Mouse (Mus musculus) macrophage (primary cell): ENCODE results near the gene Mfsd13b. TPM values are rescaled to one million over a fixed set of nuclear protein-coding genes. Genes with fewer than 3 reads are reported as not detected.
A peak's percentile ranks its signal among the peaks of the same experiment; 100 is the strongest.
"Not testable (repeated sequence)": the region's sequence is repeated elsewhere in the genome, so short reads cannot be mapped to it uniquely, and the experiment has no call there.

Experiments used
- H3K27ac ChIP-seq: fragments of 350-480 bp; formaldehyde crosslinking; 2 replicates; pipeline ENCODE4 v1.9.0; 2021
- H3K36me3 ChIP-seq: fragments of 350-480 bp; formaldehyde crosslinking; 2 replicates; pipeline ENCODE4 v1.9.0; 2021; ENCODE audit errors: inconsistent target
- H3K4me3 ChIP-seq: fragments of 350-480 bp; formaldehyde crosslinking; 2 replicates; pipeline ENCODE4 v1.9.0; 2021; ENCODE audit errors: inconsistent target
- H3K79me2 ChIP-seq: fragments of 350-480 bp; formaldehyde crosslinking; 2 replicates; pipeline ENCODE4 v1.9.0; 2021; ENCODE audit errors: inconsistent target
- WGBS: methylation state at CpG from one replicate; pipeline ENCODE4 v1.1.7; 2026; ENCODE audit warnings: inconsistent platforms; ENCODE audit not compliant: missing documents; 5-methylcytosine and 5-hydroxymethylcytosine counted together
- polyA plus RNA-seq: library from polyadenylated mRNA; stranded (reverse); fragments of 250-400 nt; gene quantifications from 3 replicates; pipeline ENCODE4 v1.2.4, GENCODE M21; 2018; ENCODE audit warnings: inconsistent platforms

The Mfsd13b gene
- polyA plus RNA-seq, 1 experiment from 2014 or later, result 0.07 TPM

GRCm38 (mm10) chr7:121011794-121012689, 29.7 kb downstream of the Mfsd13b start:
- H3K27ac ChIP-seq, result no peak overlapping the region
- no peaks in the 10 kb centered on the region for H3K79me2 ChIP-seq
- no peak overlapping the region for H3K4me3 ChIP-seq
- 84% methylated on average over 10 of the region's 10 CpGs for WGBS
- no peaks in the 10 kb centered on the region for H3K36me3 ChIP-seq

GRCm38 (mm10) chr7:121014486-121014885, 32.2 kb downstream of the Mfsd13b start:
- Histone ChIP-seq H3K79me2 (no peaks in the 10 kb centered on the region), H3K27ac (no peak overlapping the region), H3K36me3 (no peaks in the 10 kb centered on the region), H3K4me3 (no peak overlapping the region)
- WGBS, result 89% methylated on average over 9 of the region's 10 CpGs

- H3K79me2 ChIP-seq, result no peaks in the 10 kb centered on the region
- 83% methylated on average over 3 of the region's 3 CpGs for WGBS
- no peaks in the 10 kb centered on the region for H3K36me3 ChIP-seq
- no peak overlapping the region for H3K4me3 ChIP-seq
- no peak overlapping the region for H3K27ac ChIP-seq
These were observed 36.5 kb downstream of the Mfsd13b start for GRCm38 (mm10) chr7:121018778-121019177.

- Histone ChIP-seq H3K79me2 (no peaks in the 10 kb centered on the region), H3K36me3 (no peaks in the 10 kb centered on the region), H3K27ac (no peak overlapping the region), H3K4me3 (no peak overlapping the region)
- WGBS, result 49% methylated on average over 8 of the region's 8 CpGs
These were observed 38.0 kb downstream of the Mfsd13b start for GRCm38 (mm10) chr7:121020277-121020676.

- Histone ChIP-seq H3K27ac (no peak overlapping the region), H3K36me3 (no peaks in the 10 kb centered on the region), H3K79me2 (no peaks in the 10 kb centered on the region), H3K4me3 (no peak overlapping the region)
- 65% methylated on average over 6 of the region's 6 CpGs for WGBS
These were observed 43.1 kb downstream of the Mfsd13b start for GRCm38 (mm10) chr7:121025221-121026008.

- 80% methylated on average over 3 of the region's 3 CpGs for whole genome bisulfite sequencing
- H3K79me2 ChIP-seq, result no peaks in the 10 kb centered on the region
- H3K36me3 ChIP-seq, result no peaks in the 10 kb centered on the region
- H3K4me3 ChIP-seq, result no peak overlapping the region
- H3K27ac ChIP-seq, result no peak overlapping the region
These were observed 44.0 kb downstream of the Mfsd13b start for GRCm38 (mm10) chr7:121026300-121026699.

- H3K4me3 ChIP-seq, H3K36me3 ChIP-seq, H3K27ac ChIP-seq, H3K79me2 ChIP-seq: not testable (repeated sequence)
These were observed 47.6 kb downstream of the Mfsd13b start for GRCm38 (mm10) chr7:121029947-121030346.

- peak within 1 kb of the TSS; percentile 80 for H3K27ac ChIP-seq
- peaks cover 39% of the 10 kb centered on the region for H3K79me2 ChIP-seq
- no peaks in the 10 kb centered on the region for H3K36me3 ChIP-seq
- peak within 1 kb of the TSS; percentile 75 for H3K4me3 ChIP-seq
- 8% methylated on average over 33 of the region's 43 CpGs for WGBS
These were observed 51.7 kb downstream of the Mfsd13b start, which contains the start of gene Mettl9 for GRCm38 (mm10) chr7:121033856-121034652. Gene Mettl9 (plus strand): TSS chr7:121034445.

- Histone ChIP-seq H3K27ac (no peak overlapping the region), H3K79me2 (peaks cover 46% of the 10 kb centered on the region)
- 0% methylated on average over 46 of the region's 63 CpGs for WGBS
These were observed 52.4 kb downstream of the Mfsd13b start for GRCm38 (mm10) chr7:121034701-121035141.

GRCm38 (mm10) chr7:121035161-121035721, 52.9 kb downstream of the Mfsd13b start:
- H3K27ac ChIP-seq, result peak overlapping the region; percentile 73
- H3K36me3 ChIP-seq, result no peaks in the 10 kb centered on the region

More at GRCm38 (mm10) chr7:121034701-121035141, 52.4 kb downstream of the Mfsd13b start:
- H3K36me3 ChIP-seq, result no peaks in the 10 kb centered on the region
- H3K4me3 ChIP-seq, result no peak overlapping the region

GRCm38 (mm10) chr7:121040595-121040994, 58.3 kb downstream of the Mfsd13b start:
- peaks cover 100% of the 10 kb centered on the region for H3K79me2 ChIP-seq
- H3K4me3 ChIP-seq, result no peak overlapping the region
- H3K36me3 ChIP-seq, result no peaks in the 10 kb centered on the region
- WGBS, result 76% methylated on average over 4 of the region's 4 CpGs
- H3K27ac ChIP-seq, result no peak overlapping the region

More at GRCm38 (mm10) chr7:121035161-121035721, 52.9 kb downstream of the Mfsd13b start:
- peak overlapping the region; percentile 67 for H3K4me3 ChIP-seq
- under 1% methylated on average over 12 of the region's 24 CpGs for WGBS
- H3K79me2 ChIP-seq, result peaks cover 51% of the 10 kb centered on the region

GRCm38 (mm10) chr7:121041989-121042388, 59.7 kb downstream of the Mfsd13b start:
- H3K79me2 ChIP-seq, result peaks cover 100% of the 10 kb centered on the region
- H3K36me3 ChIP-seq, result no peaks in the 10 kb centered on the region
- 73% methylated on average over 1 of the region's 1 CpGs for WGBS
- no peak overlapping the region for H3K4me3 ChIP-seq
- no peak overlapping the region for H3K27ac ChIP-seq

GRCm38 (mm10) chr7:121043004-121043403, 60.7 kb downstream of the Mfsd13b start:
- Histone ChIP-seq H3K36me3 (no peaks in the 10 kb centered on the region), H3K27ac (no peak overlapping the region), H3K79me2 (peaks cover 100% of the 10 kb centered on the region), H3K4me3 (no peak overlapping the region)
- WGBS, result 98% methylated on average over 3 of the region's 3 CpGs

GRCm38 (mm10) chr7:121043510-121043909, 61.2 kb downstream of the Mfsd13b start:
- no peak overlapping the region for H3K27ac ChIP-seq
- 0 out of 2 replicates have a peak, but pooled peaks cover 2% of the 10 kb centered on the region for H3K36me3 ChIP-seq
- H3K4me3 ChIP-seq, result no peak overlapping the region
- 69% methylated on average over 1 of the region's 1 CpGs for WGBS
- H3K79me2 ChIP-seq, result peaks cover 100% of the 10 kb centered on the region
